Mouse (Mus musculus) bone marrow, adult 2 months (tissue): ENCODE data around the gene Sfxn4. TPM values are rescaled to one million over a fixed set of nuclear protein-coding genes. Genes with fewer than 3 reads are reported as not detected.

ENCODE experiments used
- H3K27ac ChIP-seq: fragments of 200-500 bp; 2 replicates; pipeline ENCODE4 v1.5.1; 2012; ENCODE audit warnings: low read depth, mild to moderate bottlenecking, control low read depth, inconsistent platforms, low read length; ENCODE audit not compliant: control insufficient read depth, poor library complexity, insufficient read depth
- H3K4me1 ChIP-seq: fragments of 200-500 bp; 2 replicates; pipeline ENCODE4 v1.6.1; 2011; ENCODE audit warnings: low read length; ENCODE audit not compliant: control insufficient read depth, insufficient read depth
- H3K4me3 ChIP-seq: fragments of 200-500 bp; replicated peaks from 2 replicates; pipeline ENCODE3; 2011; ENCODE audit warnings: mild to moderate bottlenecking, low read depth, low read length, control low read depth; ENCODE audit not compliant: control insufficient read depth
- CTCF ChIP-seq: fragments of 200-500 bp; IDR thresholded peaks from 2 replicates; pipeline ENCODE4 v1.5.1; 2011; ENCODE audit warnings: low read length, control low read depth; ENCODE audit not compliant: control insufficient read depth, insufficient read depth
- POLR2A ChIP-seq: fragments of 200-500 bp; IDR thresholded peaks from 2 replicates; pipeline ENCODE4 v1.6.1; 2011; ENCODE audit warnings: low read depth, mild to moderate bottlenecking, control low read depth, low read length, borderline replicate concordance; ENCODE audit not compliant: control insufficient read depth
- WGBS: fragments of 180-500 bp; shearing (Covaris S2); methylation state at CpG from one replicate; pipeline ENCODE4 v1.1.7; 2018; 5-methylcytosine and 5-hydroxymethylcytosine counted together
- polyA plus RNA-seq: library from polyadenylated mRNA; stranded (reverse); fragments of >200 nt; gene quantifications from 2 replicates; pipeline ENCODE4 v1.2.4, GENCODE M21; 2011; ENCODE audit warnings: low replicate concordance; ENCODE audit not compliant: missing spikeins, insufficient read depth, insufficient read length

Gene Sfxn4
- polyA plus RNA-seq, 1 experiment = 9.7 TPM

DNA sequence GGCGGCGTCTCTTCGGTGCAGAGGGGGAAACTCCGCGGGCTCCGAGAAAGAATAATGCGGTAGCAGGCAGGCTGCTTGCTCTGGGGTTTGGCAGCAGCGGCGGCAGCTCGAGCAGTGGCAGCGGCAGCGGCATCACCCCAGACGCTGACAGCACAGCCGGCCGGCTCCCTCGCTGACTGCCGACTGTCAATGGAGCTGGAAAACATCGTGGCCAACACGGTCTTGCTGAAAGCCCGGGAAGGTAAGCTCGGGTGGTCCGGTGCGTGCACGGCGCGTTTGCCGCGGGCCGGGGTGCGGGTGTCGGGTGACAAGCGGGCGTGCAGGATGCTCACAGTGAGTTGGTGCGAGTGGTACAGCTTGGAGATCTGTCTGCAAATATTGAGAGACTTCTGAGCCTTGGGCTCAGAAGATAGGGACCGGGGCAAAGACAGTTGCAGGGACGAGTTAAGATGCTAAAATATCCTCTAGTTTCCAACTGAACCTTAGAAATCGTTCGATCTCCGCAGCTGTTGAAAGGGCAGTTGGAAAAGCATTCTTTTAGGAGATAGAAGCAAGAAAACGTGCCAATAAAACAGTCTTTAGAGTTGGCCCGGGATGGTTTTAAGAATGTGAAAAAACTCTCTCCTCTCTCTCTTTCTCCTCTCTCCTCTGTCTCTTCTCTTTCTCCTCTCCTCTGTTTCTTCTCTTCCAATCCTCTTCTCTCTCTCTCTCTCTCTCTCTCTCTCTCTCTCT lies 29.3 kb upstream of the Sfxn4 start:
- Histone ChIP-seq H3K27ac (peak overlapping the region; percentile 63), H3K4me1 (no peaks in the 10 kb centered on the region)
- WGBS = under 1% methylated on average over 41 of the region's 41 CpGs

DNA sequence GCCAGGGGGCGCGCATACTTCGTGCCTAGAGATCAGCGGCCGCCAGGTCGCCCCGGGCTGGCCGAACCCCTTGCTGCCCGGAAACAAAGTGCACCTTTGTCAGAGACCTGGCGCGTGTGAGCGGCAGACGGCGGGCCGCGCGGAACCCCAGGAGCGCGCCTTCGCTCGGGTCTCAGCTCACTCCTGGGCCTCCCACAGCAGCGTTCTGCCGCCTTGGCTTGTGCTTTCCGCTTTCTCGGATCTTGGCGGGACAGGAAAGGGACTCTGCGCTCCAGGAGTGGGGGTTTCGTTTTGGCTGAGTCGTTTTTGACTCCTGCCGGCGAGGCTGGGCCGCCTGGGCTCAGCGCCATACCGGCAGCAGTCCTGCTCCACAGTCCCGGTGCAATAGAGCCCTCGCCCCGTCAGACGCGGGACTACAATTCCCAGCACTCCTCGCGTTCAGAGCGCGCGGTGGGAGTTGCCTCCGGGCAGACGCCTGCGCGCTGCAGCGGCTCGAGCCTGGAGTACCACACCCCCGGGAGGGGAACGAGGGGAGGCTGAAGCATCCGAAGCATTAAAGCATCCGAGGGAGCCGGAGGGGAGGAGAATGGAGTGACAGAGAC lies 28.5 kb upstream of the Sfxn4 start, which contains the start of gene Grk5:
Gene Grk5 (plus strand): TSS at position 36 of the 602 bp plus-strand sequence.
- Histone ChIP-seq H3K4me3 (peak within 1 kb of the TSS; percentile 76), H3K27ac (peak within 1 kb of the TSS; percentile 99), H3K4me1 (no peaks in the 10 kb centered on the region)
- peak; percentile 81; the same call in 1 of the 2 replicates for TF ChIP-seq POLR2A
- TF ChIP-seq CTCF = peak; percentile 85
- WGBS = under 1% methylated on average over 55 of the region's 55 CpGs

More for the DNA sequence above, 29.3 kb upstream of the Sfxn4 start:
- peak overlapping the region; percentile 76 for H3K4me3 ChIP-seq
- TF ChIP-seq POLR2A = no peak
- TF ChIP-seq CTCF = no peak

DNA sequence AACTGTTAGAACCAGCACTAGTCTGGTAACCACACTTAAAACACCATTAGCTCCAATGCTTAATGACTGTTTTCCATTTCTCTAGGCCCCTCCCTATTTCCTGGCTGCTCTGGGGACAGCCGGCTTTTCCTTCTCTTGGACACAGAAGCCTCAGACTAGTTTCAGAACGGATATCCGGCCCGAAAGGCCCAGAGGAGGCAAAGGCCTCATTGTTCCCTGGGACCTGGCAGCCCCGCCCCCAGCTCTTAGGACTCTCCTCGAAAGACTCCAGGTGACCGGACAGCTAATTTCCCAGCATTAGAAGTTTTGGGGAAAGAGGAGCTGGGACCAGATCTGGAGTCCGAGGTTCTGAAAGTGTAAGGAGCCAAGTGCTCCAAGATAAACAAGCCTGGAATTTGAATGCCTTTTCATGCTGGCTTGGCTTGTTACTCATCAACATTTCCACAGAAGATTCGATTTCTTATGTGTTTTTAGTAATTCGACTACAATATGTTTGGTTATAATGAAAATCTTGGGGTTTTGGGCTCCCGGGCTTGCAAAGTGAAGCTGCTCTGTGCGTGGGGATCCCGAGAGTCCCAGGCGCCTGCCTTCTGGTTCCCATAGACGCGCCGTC lies 27.9 kb upstream of the Sfxn4 start:
- 11% methylated on average over 17 of the region's 17 CpGs for WGBS
- TF ChIP-seq CTCF = no peak
- TF ChIP-seq POLR2A = no peak
- Histone ChIP-seq H3K27ac (peak overlapping the region; percentile 99), H3K4me1 (no peaks in the 10 kb centered on the region), H3K4me3 (peak overlapping the region; percentile 76)

DNA sequence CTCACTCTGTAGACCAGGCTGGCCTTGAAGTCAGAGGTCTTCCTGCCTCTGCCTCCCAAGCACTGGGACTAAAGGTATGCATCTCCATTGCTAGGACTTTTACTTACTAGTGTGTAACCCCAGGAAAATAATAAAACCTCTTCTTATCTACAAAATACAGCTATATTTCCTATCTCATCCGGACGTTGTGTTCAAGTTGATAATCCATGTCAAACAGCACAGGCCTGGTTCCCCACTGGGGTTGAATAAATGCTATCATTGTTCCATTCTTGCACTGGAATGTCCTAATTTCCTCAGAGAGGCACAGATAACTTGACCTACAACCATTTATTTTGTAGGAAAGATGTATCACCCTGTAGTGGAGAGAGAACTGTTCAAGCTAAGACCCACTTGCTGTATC lies 26.4 kb upstream of the Sfxn4 start:
- Histone ChIP-seq H3K4me3 (no peak overlapping the region), H3K27ac (no peak overlapping the region), H3K4me1 (no peaks in the 10 kb centered on the region)
- WGBS = 70% methylated on average over 2 of the region's 2 CpGs
- TF ChIP-seq CTCF = no peak
- no peak for TF ChIP-seq POLR2A

GRCm38 (mm10) chr19:60883129-60883528 lies 21.9 kb upstream of the Sfxn4 start:
- Histone ChIP-seq H3K4me1 (no peaks in the 10 kb centered on the region), H3K4me3 (no peak overlapping the region), H3K27ac (no peak overlapping the region)
- WGBS = 63% methylated on average over 3 of the region's 3 CpGs
- no peak for TF ChIP-seq CTCF
- TF ChIP-seq POLR2A = no peak

- Histone ChIP-seq H3K4me1 (no peaks in the 10 kb centered on the region; the same call in 1 of the 2 replicates), H3K4me3 (peak within 1 kb of the TSS; percentile 86), H3K27ac (peak within 1 kb of the TSS; percentile 79)
- under 1% methylated on average over 28 of the region's 28 CpGs for WGBS
- TF ChIP-seq CTCF = peak; percentile 17; the same call in 1 of the 2 replicates
- TF ChIP-seq POLR2A = peak; percentile 95; the same call in 1 of the 2 replicates
Observed at GRCm38 (mm10) chr19:60874064-60874694, 12.9 kb upstream of the Sfxn4 start, which contains the start of gene Prdx3. Gene Prdx3 (minus strand): TSS chr19:60874556.

GRCm38 (mm10) chr19:60873501-60873900 lies 12.2 kb upstream of the Sfxn4 start:
- peak overlapping the region; percentile 79 for H3K27ac ChIP-seq
- peak overlapping the region; percentile 86 for H3K4me3 ChIP-seq
- no peak for TF ChIP-seq CTCF
- no peak for TF ChIP-seq POLR2A
- 9% methylated on average over 4 of the region's 4 CpGs for WGBS
- no peaks in the 10 kb centered on the region; the same call in 1 of the 2 replicates for H3K4me1 ChIP-seq

GRCm38 (mm10) chr19:60872272-60872671 lies 11.0 kb upstream of the Sfxn4 start:
- H3K4me3 ChIP-seq = peak overlapping the region; percentile 36

More at GRCm38 (mm10) chr19:60872272-60872671, 11.0 kb upstream of the Sfxn4 start:
- H3K4me1 ChIP-seq = no peaks in the 10 kb centered on the region; the same call in 1 of the 2 replicates
- H3K27ac ChIP-seq = no peak overlapping the region
- TF ChIP-seq POLR2A (no peak), CTCF (no peak)
- WGBS = 16% methylated on average over 1 of the region's 1 CpGs
